Mouse (Mus musculus): ENCODE results near the gene Chd4. TPM values are rescaled to one million over a fixed set of nuclear protein-coding genes. Genes with fewer than 3 reads are reported as not detected.
A peak's percentile ranks its signal among the peaks of the same experiment; 100 is the strongest.
"Not testable (repeated sequence)": the region's sequence is repeated elsewhere in the genome, so short reads cannot be mapped to it uniquely, and the experiment has no call there.

Chd4 gene
- polyA plus RNA-seq (2016; fragmentation: Nextera tagmentation; extraction: Ambion mirVana): 131 and 133 TPM in 2 replicates

DNA sequence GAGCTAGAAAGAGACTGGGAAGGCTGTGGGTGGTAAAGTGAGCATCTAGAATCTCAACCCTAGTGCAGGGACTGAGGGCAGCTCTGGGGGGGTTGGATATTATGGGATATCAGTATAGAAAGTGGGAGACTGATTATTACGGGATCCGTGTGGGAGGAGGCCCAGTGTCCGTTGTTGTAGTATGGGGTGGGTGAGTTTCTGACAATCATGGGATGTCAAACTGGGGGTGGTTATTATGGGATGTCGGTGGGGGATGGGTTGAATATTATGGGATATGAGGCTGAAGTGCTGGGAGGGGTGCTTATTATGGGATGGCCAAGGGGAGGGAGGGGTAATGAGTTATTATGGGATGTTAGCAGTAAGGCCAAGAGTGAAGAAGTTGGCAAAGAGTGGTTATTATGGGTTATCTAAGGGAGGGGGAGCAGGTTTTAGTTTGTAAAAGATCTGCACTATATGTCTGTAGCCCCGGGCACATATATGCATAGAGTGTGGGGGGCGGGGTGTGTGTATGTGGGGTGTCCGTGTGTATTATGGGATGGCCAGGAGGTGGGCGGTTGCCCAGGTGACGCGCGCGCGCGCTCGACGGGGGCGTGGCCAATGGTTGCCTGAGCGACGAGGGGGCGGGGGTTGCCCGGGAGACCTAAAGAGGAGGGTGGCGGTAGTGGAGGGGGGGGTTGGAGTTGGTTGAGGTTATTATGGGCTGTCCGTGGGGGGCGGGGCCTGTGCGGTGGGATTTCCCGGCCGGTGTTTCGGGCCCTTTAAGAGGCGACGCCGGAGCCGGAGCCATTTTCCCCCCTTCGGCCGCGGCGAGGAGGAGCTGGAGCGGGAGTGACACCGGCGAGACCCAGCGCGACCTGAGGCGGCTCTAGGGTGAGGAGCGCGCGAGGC is at the start of gene Chd4:
Chd4 (plus strand) TSS at position 591 of the 888 bp plus-strand sequence.
- Histone ChIP-seq H3K4me1 (peaks cover 36% of the 10 kb centered on the region), H3K27ac (peak within 1 kb of the TSS; percentile 98), H3K27me3 (no peaks in the 10 kb centered on the region), H3K9me3 (replicated peaks) (no peaks in the 10 kb centered on the region), H3K36me3 (peaks cover 28% of the 10 kb centered on the region), H3K4me3 (peak within 1 kb of the TSS; percentile 98), H3K4me2 (replicated peaks) (peak within 1 kb of the TSS; percentile 96), H3K9ac (peak within 1 kb of the TSS; percentile 97)
- peak; percentile 78 for ATAC-seq (ENCODE audit: low FRiP score)
- 2% methylated on average over 35 of the region's 45 CpGs for WGBS

- H3K27ac ChIP-seq: no peak overlapping the region
- 52% methylated on average over 5 of the region's 5 CpGs for WGBS
- ATAC-seq (ENCODE audit: low FRiP score): peak; percentile 61
- no peaks in the 10 kb centered on the region for H3K27me3 ChIP-seq
- peaks cover 4% of the 10 kb centered on the region; the same call in 1 of the 2 replicates for H3K4me1 ChIP-seq
- H3K9me3 ChIP-seq (replicated peaks): no peaks in the 10 kb centered on the region
- no peak overlapping the region for H3K4me2 ChIP-seq (replicated peaks)
- H3K36me3 ChIP-seq: peaks cover 75% of the 10 kb centered on the region
- H3K4me3 ChIP-seq: no peak overlapping the region
- H3K9ac ChIP-seq: no peak overlapping the region
Observed at GRCm38 (mm10) chr6:125046691-125047090, 49.1 kb upstream of the Chd4 start.

DNA sequence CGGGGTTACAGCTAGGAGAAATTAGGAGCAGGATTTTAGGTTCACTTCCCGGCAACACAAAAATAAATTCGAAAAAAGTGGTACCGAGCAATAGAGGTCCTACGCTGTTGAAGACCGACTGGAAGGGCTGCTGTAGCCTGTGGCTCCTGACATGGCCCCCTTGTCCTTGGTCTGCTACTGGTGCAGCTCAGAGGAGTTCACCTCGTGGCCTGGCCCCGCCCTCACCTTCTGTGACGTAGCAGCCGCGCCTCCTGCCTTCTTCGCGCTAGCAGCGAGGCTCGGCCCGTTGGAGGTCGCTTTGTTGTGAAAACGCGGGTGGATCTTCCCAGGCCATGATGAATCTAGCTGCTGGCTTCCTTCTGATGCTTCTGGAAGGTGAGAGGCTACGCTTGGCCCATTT is 46.1 kb upstream of the Chd4 start, which contains the start of gene Acrbp:
Acrbp (plus strand) TSS at position 12 of the 400 bp plus-strand sequence.
- Histone ChIP-seq H3K4me1 (peaks cover 2% of the 10 kb centered on the region; the same call in 1 of the 2 replicates), H3K9me3 (replicated peaks) (no peaks in the 10 kb centered on the region), H3K4me2 (replicated peaks) (no peak within 1 kb of the TSS), H3K4me3 (no peak within 1 kb of the TSS), H3K27me3 (no peaks in the 10 kb centered on the region), H3K27ac (no peak within 1 kb of the TSS), H3K9ac (no peak within 1 kb of the TSS), H3K36me3 (peaks cover 92% of the 10 kb centered on the region)
- 38% methylated on average over 20 of the region's 20 CpGs for WGBS
- ATAC-seq (ENCODE audit: low FRiP score): no peak

- Histone ChIP-seq H3K4me3 (no peak overlapping the region), H3K27me3 (no peaks in the 10 kb centered on the region), H3K9ac (no peak overlapping the region), H3K27ac (no peak overlapping the region), H3K36me3 (peaks cover 89% of the 10 kb centered on the region), H3K4me2 (replicated peaks) (no peak overlapping the region), H3K9me3 (replicated peaks) (no peaks in the 10 kb centered on the region), H3K4me1 (peaks cover 2% of the 10 kb centered on the region; the same call in 1 of the 2 replicates)
- ATAC-seq (ENCODE audit: low FRiP score): no peak
- WGBS: 62% methylated on average over 5 of the region's 5 CpGs
Observed at GRCm38 (mm10) chr6:125051237-125051636, 44.5 kb upstream of the Chd4 start.

DNA sequence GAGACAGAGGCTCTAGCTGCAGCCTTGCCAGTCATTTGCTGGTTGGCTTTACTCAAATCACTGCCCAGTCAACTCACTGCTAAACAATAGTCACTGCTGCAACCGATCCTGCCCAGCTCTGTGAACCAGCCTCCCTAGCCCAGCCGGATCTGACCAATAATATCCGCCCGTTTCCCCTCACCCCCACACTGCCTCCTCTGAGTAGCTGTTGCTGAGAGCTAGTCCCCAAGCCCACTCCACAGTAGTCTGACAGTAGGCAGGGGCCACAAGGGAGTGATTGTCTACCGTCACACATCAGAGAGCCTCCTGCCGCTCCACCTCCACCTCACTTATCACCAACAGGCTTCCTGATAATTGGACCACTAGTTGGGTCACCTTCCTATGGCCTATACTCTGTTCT is 34.3 kb upstream of the Chd4 start:
- peak; percentile 49 for ATAC-seq (ENCODE audit: low FRiP score)
- H3K9ac ChIP-seq: no peak overlapping the region

GRCm38 (mm10) chr6:125062511-125062910 is 33.3 kb upstream of the Chd4 start:
- Histone ChIP-seq H3K27ac (no peak overlapping the region), H3K4me2 (replicated peaks) (no peak overlapping the region), H3K9me3 (replicated peaks) (no peaks in the 10 kb centered on the region), H3K27me3 (no peaks in the 10 kb centered on the region), H3K9ac (no peak overlapping the region), H3K4me1 (peaks cover 9% of the 10 kb centered on the region), H3K36me3 (peaks cover 4% of the 10 kb centered on the region; the same call in 1 of the 2 replicates), H3K4me3 (no peak overlapping the region)
- WGBS: 87% methylated on average over 5 of the region's 5 CpGs
- ATAC-seq (ENCODE audit: low FRiP score): no peak

More for the DNA sequence above, 34.3 kb upstream of the Chd4 start:
- Histone ChIP-seq H3K36me3 (peaks cover 4% of the 10 kb centered on the region; the same call in 1 of the 2 replicates), H3K27me3 (no peaks in the 10 kb centered on the region), H3K4me3 (no peak overlapping the region), H3K4me1 (peaks cover 9% of the 10 kb centered on the region), H3K27ac (0 out of 2 replicates have a peak overlapping the region, but pooled peaks have one; percentile 23), H3K9me3 (replicated peaks) (no peaks in the 10 kb centered on the region), H3K4me2 (replicated peaks) (no peak overlapping the region)
- 43% methylated on average over 6 of the region's 6 CpGs for whole genome bisulfite sequencing

DNA sequence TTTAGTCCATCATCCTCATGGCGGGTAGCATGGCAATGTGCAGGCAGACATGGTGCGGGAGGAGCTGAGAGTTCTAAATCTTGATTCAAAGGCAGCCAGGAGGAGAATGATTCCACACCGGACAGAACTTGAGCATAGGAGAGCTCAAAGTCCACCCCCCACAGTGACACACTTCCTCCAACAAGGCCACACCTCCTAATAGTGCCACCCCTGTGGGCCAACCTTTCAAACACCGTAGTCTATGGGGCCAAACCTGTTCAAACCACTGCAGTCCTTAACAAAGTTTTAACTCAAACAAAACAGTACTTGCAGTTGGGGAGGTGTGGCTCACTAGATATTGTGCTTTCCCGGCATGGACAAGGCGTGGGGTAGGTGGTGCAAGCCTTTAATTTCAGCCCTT is 31.9 kb upstream of the Chd4 start:
- ATAC-seq (ENCODE audit: low FRiP score): no peak
- Histone ChIP-seq H3K9ac (no peak overlapping the region), H3K4me2 (replicated peaks) (no peak overlapping the region), H3K27me3 (no peaks in the 10 kb centered on the region), H3K4me3 (no peak overlapping the region), H3K27ac (no peak overlapping the region), H3K9me3 (replicated peaks) (no peaks in the 10 kb centered on the region), H3K4me1 (peaks cover 9% of the 10 kb centered on the region), H3K36me3 (no peaks in the 10 kb centered on the region)
- 89% methylated on average over 6 of the region's 6 CpGs for WGBS

- H3K9me3 ChIP-seq (replicated peaks); H3K4me1 ChIP-seq; H3K27me3 ChIP-seq; H3K4me3 ChIP-seq; ATAC-seq (ENCODE audit: low FRiP score); H3K4me2 ChIP-seq (replicated peaks); H3K27ac ChIP-seq; H3K36me3 ChIP-seq; H3K9ac ChIP-seq: not testable (repeated sequence)
- WGBS: no CpG with 5 or more reads among the region's 1 CpGs
Observed at GRCm38 (mm10) chr6:125065223-125065622, 30.6 kb upstream of the Chd4 start.

- Histone ChIP-seq H3K9ac (no peak within 1 kb of the TSS), H3K9me3 (replicated peaks) (no peaks in the 10 kb centered on the region), H3K27me3 (no peaks in the 10 kb centered on the region), H3K4me3 (no peak within 1 kb of the TSS), H3K4me1 (peaks cover 10% of the 10 kb centered on the region), H3K27ac (no peak within 1 kb of the TSS), H3K4me2 (replicated peaks) (no peak within 1 kb of the TSS), H3K36me3 (no peaks in the 10 kb centered on the region)
- ATAC-seq (ENCODE audit: low FRiP score): no peak
- WGBS: 70% methylated on average over 8 of the region's 8 CpGs
Observed at GRCm38 (mm10) chr6:125067571-125067995, 28.2 kb upstream of the Chd4 start, which contains the start of gene Lpar5. Gene Lpar5, plus strand, starts transcription at chr6:125067920.

DNA sequence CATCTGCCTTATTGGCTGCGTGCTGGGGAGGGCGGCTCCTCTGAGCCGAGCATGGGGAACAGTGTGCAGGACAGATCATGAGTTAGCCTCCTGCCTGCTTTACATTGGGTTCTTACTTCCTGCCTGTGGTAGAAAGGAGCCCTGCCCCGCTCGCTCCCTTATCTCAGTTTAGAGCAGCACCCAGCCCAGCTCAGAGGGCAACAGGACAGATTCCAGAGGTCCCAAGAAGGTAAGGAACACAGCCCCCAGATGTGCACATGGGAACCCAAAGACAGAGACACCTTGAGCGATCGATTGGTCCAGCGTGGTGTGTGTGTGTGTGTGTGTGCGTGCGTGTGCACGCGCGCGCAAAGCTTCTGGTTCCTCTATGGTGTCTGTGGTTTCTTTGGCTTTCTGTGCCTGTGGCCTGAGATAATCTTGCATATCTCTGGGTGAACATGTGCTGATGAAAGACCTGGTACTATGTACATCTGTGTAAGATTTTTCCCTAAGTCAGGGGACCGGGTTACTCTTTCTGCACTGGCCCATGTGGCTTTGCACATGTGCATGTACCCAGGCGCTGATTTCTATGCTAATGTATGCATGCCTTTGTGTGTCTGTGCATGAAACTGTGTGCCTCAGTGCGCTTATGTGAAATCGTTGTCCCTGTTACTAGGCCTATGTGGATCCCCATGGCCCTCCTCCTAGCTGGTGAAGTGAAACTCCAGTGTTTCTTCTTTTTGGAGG is 24.4 kb upstream of the Chd4 start:
- Histone ChIP-seq H3K36me3 (no peaks in the 10 kb centered on the region), H3K9me3 (replicated peaks) (no peaks in the 10 kb centered on the region), H3K27me3 (no peaks in the 10 kb centered on the region), H3K27ac (peak overlapping the region; percentile 83), H3K9ac (no peak overlapping the region), H3K4me2 (replicated peaks) (no peak overlapping the region), H3K4me3 (no peak overlapping the region), H3K4me1 (peaks cover 10% of the 10 kb centered on the region)
- ATAC-seq (ENCODE audit: low FRiP score): peak; percentile 82
- WGBS: 80% methylated on average over 18 of the region's 18 CpGs

- no peak overlapping the region for H3K9ac ChIP-seq
Observed at GRCm38 (mm10) chr6:125071896-125072279, 23.9 kb upstream of the Chd4 start.

DNA sequence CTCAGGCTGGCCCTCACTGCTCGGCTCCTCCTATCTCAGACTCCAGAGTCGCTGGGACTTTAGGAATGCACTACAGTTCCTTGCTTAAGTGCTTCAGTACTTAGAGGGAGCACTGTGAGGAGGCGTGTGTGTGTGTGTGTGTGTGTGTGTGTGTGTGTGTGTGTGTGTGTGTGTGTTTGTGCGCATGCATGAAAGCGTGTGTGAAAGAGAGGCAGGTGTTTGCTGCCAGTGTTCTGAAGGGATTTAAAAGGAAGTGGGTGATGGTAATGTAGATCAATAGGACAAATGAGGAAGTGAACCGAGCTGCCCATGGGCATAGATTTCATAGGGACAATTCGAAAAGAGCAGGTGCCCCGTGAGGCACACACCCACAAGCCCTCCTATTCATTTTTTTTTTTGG is 22.0 kb upstream of the Chd4 start:
- ATAC-seq (ENCODE audit: low FRiP score): no peak
- Histone ChIP-seq H3K27me3 (no peaks in the 10 kb centered on the region), H3K36me3 (no peaks in the 10 kb centered on the region), H3K4me3 (no peak overlapping the region), H3K27ac (no peak overlapping the region), H3K9me3 (replicated peaks) (no peaks in the 10 kb centered on the region), H3K4me1 (peaks cover 10% of the 10 kb centered on the region), H3K9ac (no peak overlapping the region), H3K4me2 (replicated peaks) (no peak overlapping the region)
- 72% methylated on average over 8 of the region's 8 CpGs for WGBS

More at GRCm38 (mm10) chr6:125071896-125072279, 23.9 kb upstream of the Chd4 start:
- Histone ChIP-seq H3K27ac (peak overlapping the region; percentile 83), H3K9me3 (replicated peaks) (no peaks in the 10 kb centered on the region), H3K4me1 (peaks cover 10% of the 10 kb centered on the region), H3K27me3 (no peaks in the 10 kb centered on the region), H3K4me3 (no peak overlapping the region), H3K36me3 (no peaks in the 10 kb centered on the region), H3K4me2 (replicated peaks) (no peak overlapping the region)
- peak; percentile 75 for ATAC-seq (ENCODE audit: low FRiP score)
- WGBS: 25% methylated on average over 2 of the region's 2 CpGs
